Mouse (Mus musculus) stomach, embryonic 15.5 days (tissue): ENCODE data around the gene Gm8104. TPM values are rescaled to one million over a fixed set of nuclear protein-coding genes. Genes with fewer than 3 reads are reported as not detected.
"Not testable (repeated sequence)": the region's sequence is repeated elsewhere in the genome, so short reads cannot be mapped to it uniquely, and the experiment has no call there.

Experiments
- ATAC-seq: fragments of 200-750 bp; cut with Nextera tagmentation; 2 replicates; pipeline ENCODE4 v1.8.0; 2017; ENCODE audit warnings: low read depth, moderate number of reproducible peaks, moderate TSS enrichment; ENCODE audit not compliant: insufficient read depth, low FRiP score
- H3K27ac ChIP-seq: fragments of 300-500 bp; sonication (generic); 2 replicates; pipeline ENCODE4 v1.5.1; 2015; ENCODE audit warnings: mild to moderate bottlenecking, inconsistent platforms
- H3K27me3 ChIP-seq: fragments of 300-500 bp; sonication (generic); replicated peaks from 2 replicates; pipeline ENCODE4 v1.6.1; 2015; ENCODE audit warnings: inconsistent platforms
- H3K36me3 ChIP-seq: fragments of 300-500 bp; sonication (generic); 2 replicates; pipeline ENCODE4 v1.6.1; 2015; ENCODE audit warnings: inconsistent platforms
- H3K4me1 ChIP-seq: fragments of 300-500 bp; sonication (generic); 2 replicates; pipeline ENCODE4 v1.6.1; 2015; ENCODE audit warnings: inconsistent platforms
- H3K4me2 ChIP-seq: fragments of 300-500 bp; sonication (generic); 2 replicates; pipeline ENCODE4 v1.6.1; 2015; ENCODE audit warnings: mild to moderate bottlenecking, inconsistent platforms
- H3K4me3 ChIP-seq: fragments of 300-500 bp; sonication (generic); replicated peaks from 2 replicates; pipeline ENCODE4 v1.5.1; 2015; ENCODE audit warnings: inconsistent platforms
- H3K9ac ChIP-seq: fragments of 300-500 bp; sonication (generic); 2 replicates; pipeline ENCODE4 v1.6.1; 2015; ENCODE audit warnings: inconsistent platforms
- H3K9me3 ChIP-seq: fragments of 300-500 bp; sonication (generic); 2 replicates; pipeline ENCODE4 v1.6.1; 2016; ENCODE audit warnings: inconsistent platforms
- WGBS: fragments of 180-500 bp; shearing (Covaris S2); methylation state at CpG from one replicate; pipeline ENCODE4 v1.1.7; 2015; 5-methylcytosine and 5-hydroxymethylcytosine counted together
- polyA plus RNA-seq: library from polyadenylated mRNA; unstranded; fragments of >200 nt; fragmentation: Nextera tagmentation; extraction: Ambion mirVana; gene quantifications from 2 replicates; pipeline ENCODE4 v1.2.1, GENCODE M21; 2015

Gm8104 gene
- polyA plus RNA-seq, result not detected in 2 replicates

DNA sequence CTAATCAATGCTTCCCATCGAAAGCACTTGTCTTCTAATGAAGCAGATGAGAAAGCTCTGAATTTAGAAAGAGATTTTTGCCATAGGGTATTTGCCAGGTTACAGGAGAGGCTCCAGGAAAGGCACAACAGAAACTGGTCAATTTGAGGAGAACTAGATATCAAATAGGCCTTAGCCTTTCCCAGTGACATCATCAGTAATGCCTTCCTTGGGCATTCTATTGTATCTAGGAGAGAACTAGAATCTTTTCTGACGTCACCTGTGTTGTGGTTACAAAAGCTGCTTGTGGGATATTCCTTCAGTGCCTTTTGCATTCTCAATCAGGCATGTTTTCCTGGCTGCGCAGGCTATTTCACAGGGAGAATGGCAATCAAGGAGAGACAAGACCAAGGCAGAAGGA is at the start of gene Gm8104:
TSS of gene Gm8104 (plus strand) at position 301 of the 400 bp plus-strand sequence.
- not testable (repeated sequence) for H3K36me3 ChIP-seq, H3K27me3 ChIP-seq, H3K27ac ChIP-seq, ATAC-seq, H3K9ac ChIP-seq, H3K9me3 ChIP-seq, H3K4me3 ChIP-seq, H3K4me2 ChIP-seq, H3K4me1 ChIP-seq
- 81% methylated on average over 3 of the region's 3 CpGs for WGBS

- WGBS, result 72% methylated on average over 3 of the region's 3 CpGs
- not testable (repeated sequence) for H3K4me3 ChIP-seq, H3K4me1 ChIP-seq, H3K36me3 ChIP-seq, H3K9ac ChIP-seq, H3K27ac ChIP-seq, ATAC-seq, H3K9me3 ChIP-seq, H3K27me3 ChIP-seq, H3K4me2 ChIP-seq
These were observed 42.3 kb upstream of the Gm8104 start for GRCm38 (mm10) chr14:43058063-43058462.

DNA sequence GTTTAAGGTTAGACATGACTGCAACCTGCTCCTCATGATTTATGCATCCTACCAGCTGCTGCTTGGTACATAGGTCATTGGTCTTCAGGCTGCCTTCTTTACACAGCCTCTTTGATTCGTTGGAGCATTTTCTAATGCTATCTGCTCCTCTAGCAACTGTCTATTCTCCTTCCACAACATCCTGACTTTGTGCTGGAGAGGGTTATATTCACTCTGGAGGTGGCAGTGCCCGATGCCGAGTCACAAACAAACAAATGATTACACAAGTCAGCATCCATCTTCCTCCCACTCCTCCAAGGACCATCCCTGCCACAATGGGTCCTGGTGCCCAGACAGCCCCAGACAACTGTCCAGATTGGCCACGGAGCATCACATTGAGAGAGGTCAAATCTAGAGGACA is 40.2 kb upstream of the Gm8104 start:
- 72% methylated on average over 4 of the region's 4 CpGs for WGBS
- H3K9me3 ChIP-seq, H3K4me2 ChIP-seq, H3K27me3 ChIP-seq, H3K9ac ChIP-seq, H3K4me3 ChIP-seq, H3K36me3 ChIP-seq, ATAC-seq, H3K4me1 ChIP-seq, H3K27ac ChIP-seq: not testable (repeated sequence)

- H3K4me1 ChIP-seq, ATAC-seq, H3K9ac ChIP-seq, H3K4me2 ChIP-seq, H3K27ac ChIP-seq, H3K27me3 ChIP-seq, H3K9me3 ChIP-seq, H3K36me3 ChIP-seq, H3K4me3 ChIP-seq: not testable (repeated sequence)
- 86% methylated on average over 2 of the region's 2 CpGs for WGBS
These were observed 23.9 kb upstream of the Gm8104 start, which contains the start of gene Gm8094 for GRCm38 (mm10) chr14:43076543-43076942. TSS of gene Gm8094 (minus strand) at chr14:43076643.

DNA sequence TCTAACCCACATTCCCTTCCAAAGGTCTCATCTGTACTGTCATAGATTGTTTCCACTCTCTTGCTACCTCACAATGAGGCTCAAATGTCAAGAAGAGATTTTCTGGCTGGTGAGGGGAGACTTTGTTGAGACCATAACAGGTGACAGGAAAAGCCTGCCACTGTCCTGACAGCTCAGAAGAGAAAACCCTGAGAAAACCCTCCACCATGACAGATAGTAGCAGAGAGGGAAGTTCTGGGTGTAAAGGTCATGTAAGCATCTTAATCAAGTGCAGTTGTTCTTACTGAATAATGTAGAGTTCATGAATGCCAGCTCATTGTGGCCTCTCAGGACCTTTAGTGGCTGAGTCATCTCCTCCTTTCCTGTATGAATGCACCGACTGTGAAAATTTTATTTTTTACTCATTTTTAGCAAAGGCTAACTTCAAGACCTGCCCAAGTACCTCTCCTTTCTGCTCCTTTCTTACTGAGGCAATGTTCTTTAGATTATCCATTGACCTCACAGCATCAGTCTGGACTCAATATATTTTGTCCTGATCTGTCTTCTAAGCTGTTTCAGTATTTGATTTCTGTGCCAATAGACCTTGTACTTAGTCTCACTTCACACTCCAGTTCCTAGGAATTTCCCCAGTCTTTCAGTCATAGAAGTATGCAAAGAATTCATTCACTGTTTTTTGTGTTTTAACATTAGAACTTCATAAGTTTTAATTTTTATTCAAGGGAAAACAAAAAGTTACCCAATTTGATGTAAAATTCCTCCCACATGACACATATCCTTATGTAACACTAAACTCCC is 15.3 kb upstream of the Gm8104 start:
- H3K9me3 ChIP-seq, H3K36me3 ChIP-seq, H3K4me2 ChIP-seq, H3K9ac ChIP-seq, H3K27me3 ChIP-seq, ATAC-seq, H3K4me1 ChIP-seq, H3K4me3 ChIP-seq, H3K27ac ChIP-seq: not testable (repeated sequence)
- WGBS, result 61% methylated on average over 1 of the region's 1 CpGs

DNA sequence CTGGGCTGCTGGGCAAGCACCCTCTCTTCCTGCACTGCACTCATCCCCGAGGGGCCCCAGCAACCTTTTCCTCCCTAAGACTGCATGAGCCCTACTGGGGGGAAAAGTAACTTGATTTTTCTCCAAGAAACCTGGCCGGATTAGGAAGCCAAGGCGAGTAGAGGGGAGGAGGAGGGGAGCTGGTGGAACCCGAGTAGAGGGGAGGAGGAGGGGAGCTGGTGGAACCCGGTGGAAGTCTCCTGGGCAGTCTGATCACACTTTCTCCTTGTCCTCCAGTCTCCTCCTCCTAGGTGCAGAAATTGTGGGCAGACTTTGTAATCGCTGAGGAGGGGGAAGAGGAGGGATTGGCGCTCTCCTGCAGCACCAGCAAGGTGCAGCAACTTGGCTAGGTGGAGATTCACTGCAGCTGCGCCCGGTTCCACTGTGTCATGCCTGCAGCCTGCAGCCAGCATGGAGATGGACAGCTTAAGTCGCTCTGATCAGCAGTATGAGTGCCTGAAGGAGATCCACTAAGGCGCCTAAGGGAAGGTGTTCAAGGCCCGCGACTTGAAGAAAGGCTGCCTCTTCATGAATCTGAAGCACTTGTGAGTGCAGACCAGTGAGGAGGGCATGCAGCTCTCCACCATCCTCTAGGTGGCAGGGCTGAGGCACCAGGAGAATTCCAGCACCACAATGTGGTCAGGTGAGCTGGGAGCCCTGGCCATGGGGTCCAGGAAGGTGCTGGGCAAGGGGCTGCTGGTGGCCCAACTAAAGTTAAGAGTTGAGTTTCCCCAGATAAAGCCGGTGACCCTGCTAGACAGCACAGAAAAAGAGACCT is 11.1 kb upstream of the Gm8104 start:
- H3K9ac ChIP-seq, H3K27me3 ChIP-seq, H3K4me3 ChIP-seq, H3K36me3 ChIP-seq, H3K27ac ChIP-seq, H3K9me3 ChIP-seq, ATAC-seq, H3K4me2 ChIP-seq, H3K4me1 ChIP-seq: not testable (repeated sequence)
- WGBS, result 41% methylated on average over 1 of the region's 14 CpGs

DNA sequence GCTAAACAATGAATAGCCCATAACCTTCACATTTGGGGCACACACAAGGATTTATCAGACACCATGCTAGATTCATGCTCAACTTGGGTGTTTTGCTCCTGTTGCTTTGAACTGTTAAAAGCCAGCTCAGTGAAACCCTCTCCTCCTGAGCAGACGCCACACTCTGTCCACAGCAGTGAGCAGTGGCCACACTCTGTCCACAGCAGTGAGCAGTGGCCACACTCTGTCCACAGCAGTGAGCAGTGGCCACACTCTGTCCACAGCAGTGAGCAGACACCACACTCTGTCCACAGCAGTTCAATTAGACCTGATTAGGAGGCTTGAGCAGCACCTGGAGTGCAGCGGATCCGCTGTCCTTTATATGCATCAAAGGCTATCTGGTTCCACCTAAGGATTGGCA is 19.3 kb downstream of the Gm8104 start:
- ATAC-seq, H3K4me3 ChIP-seq, H3K9me3 ChIP-seq, H3K9ac ChIP-seq, H3K36me3 ChIP-seq, H3K27ac ChIP-seq, H3K4me2 ChIP-seq, H3K4me1 ChIP-seq, H3K27me3 ChIP-seq: not testable (repeated sequence)
- WGBS, result 88% methylated on average over 3 of the region's 3 CpGs

DNA sequence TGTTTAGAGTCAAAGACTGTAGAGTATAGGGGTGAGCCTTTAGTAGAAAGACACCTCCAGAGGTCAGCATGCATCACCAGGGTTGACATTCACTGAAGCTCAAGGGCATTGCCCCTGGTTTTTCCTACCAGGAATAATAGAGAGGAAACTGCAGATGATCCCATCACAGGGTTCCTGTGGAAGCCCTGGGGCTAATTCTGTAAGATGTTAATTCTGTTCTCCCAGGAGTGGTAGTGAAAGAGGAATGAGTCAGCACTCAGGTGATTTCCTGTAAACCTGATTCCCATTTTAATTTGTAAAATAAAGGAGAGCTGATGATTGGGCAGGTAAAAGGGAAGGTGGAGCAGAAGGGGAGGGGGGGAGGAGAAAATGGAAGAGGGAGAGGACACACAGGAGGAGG is 25.9 kb downstream of the Gm8104 start:
- H3K4me1 ChIP-seq, ATAC-seq, H3K27ac ChIP-seq: not testable (repeated sequence)

More for the DNA sequence above, 25.9 kb downstream of the Gm8104 start:
- not testable (repeated sequence) for H3K9ac ChIP-seq, H3K4me2 ChIP-seq, H3K9me3 ChIP-seq, H3K27me3 ChIP-seq, H3K36me3 ChIP-seq, H3K4me3 ChIP-seq

Other genes starting within 250 kb of the Gm8104 start
- not detected in 2 replicates for gene Gm21977, start 247.1 kb upstream of the Gm8104 start, polyA plus RNA-seq
- gene Gm8082, start 107.0 kb upstream of the Gm8104 start, polyA plus RNA-seq, result not detected in 2 replicates
- gene Gm10376, start 85.0 kb upstream of the Gm8104 start, polyA plus RNA-seq, result not detected in 2 replicates
- gene Gm8094, start 24.0 kb upstream of the Gm8104 start, polyA plus RNA-seq, result not detected in 2 replicates
- not detected in 2 replicates for gene Gm7233, start 79.3 kb downstream of the Gm8104 start, polyA plus RNA-seq
- gene Gm8122, start 134.7 kb downstream of the Gm8104 start, polyA plus RNA-seq, result not detected in 2 replicates
- not detected in 2 replicates for gene Gm8126, start 158.0 kb downstream of the Gm8104 start, polyA plus RNA-seq
- gene Gm9732, start 174.4 kb downstream of the Gm8104 start, polyA plus RNA-seq, result not detected in 2 replicates
- gene Gm8127, start 193.2 kb downstream of the Gm8104 start, polyA plus RNA-seq, result not detected in 2 replicates
- not detected in 2 replicates for gene 1700001F09Rik, start 247.2 kb downstream of the Gm8104 start, polyA plus RNA-seq